Mouse (Mus musculus) gastrocnemius, adult 2 months (tissue): ENCODE data around the gene Rps27l. TPM values are rescaled to one million over a fixed set of nuclear protein-coding genes. Genes with fewer than 3 reads are reported as not detected.

Experiments used
- DNase-seq: peaks from one replicate; pipeline ENCODE4 v3.0.0; 2022
- H3K27ac ChIP-seq: fragments of 200-600 bp; 2 replicates; pipeline ENCODE4 v1.8.1; 2022; ENCODE audit warnings: mild to moderate bottlenecking
- H3K4me3 ChIP-seq: fragments of 200-600 bp; 2 replicates; pipeline ENCODE4 v1.8.1; 2022; ENCODE audit warnings: mild to moderate bottlenecking, moderate library complexity
- CTCF ChIP-seq: fragments of 200-600 bp; IDR thresholded peaks from 2 replicates; pipeline ENCODE4 v1.8.1; 2022; ENCODE audit warnings: antibody characterized with exemption, mild to moderate bottlenecking, moderate library complexity
- intact Hi-C: fragments of 180-260 bp; cut with DNase I; formaldehyde crosslinking; loops from one replicate; pipeline ENCODE4 v1.15.1; 2025
- total RNA-seq, 2 experiments: library from RNA; stranded (reverse); gene quantifications; 2 replicates each; pipeline ENCODE4 v1.2.3; 2021

The Rps27l gene
- total RNA-seq, 2 experiments from 2014 or later = 191 to 213 TPM

DNA sequence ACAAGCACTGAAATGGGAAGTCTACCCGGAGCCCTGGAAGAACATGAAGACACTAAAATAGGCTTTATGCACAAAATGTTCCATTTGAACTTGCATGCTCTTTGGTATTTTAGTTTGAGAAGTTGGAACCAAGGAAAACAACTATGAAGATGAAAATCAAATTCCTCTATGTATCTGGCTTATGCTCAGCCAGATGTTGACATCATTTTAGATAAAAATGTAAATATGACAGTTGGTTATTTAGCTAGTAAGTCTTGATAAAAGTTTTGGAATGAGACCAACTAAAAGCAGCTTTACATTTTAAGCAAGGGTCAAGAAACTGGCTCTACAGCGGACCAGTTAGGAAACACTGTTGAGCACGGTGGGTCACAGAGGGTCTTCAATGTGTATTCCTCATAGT, 31.3 kb upstream of the Rps27l start:
- H3K27ac ChIP-seq = no peak overlapping the region
- DNase-seq = no peak
- intact Hi-C loops = no loop called here
- no peak overlapping the region for H3K4me3 ChIP-seq
- no peak for TF ChIP-seq CTCF

DNA sequence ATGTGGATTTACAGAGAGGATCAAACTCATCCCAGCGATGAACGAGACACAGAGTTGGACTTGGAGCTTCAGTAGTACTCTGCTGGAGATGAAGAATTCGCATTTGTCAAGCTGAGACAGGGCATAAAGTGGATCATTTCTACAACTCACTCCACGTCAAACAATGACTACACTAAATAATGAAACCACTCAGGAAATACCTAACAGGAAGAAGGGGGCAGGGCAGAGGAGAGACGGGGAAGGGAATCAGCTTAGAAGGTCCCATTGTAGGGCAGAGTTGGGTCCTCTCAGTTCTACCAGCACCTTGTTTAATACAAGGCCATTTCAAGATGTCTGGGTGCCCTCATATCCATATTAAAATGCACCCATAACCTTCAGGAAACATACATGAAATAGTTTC, 30.5 kb upstream of the Rps27l start:
- intact Hi-C loops = loop anchor here (5.0 kb wide), 2 partner anchors 43 to 78 kb away; no protein-coding TSS in a partner anchor
- no peak for DNase-seq
- no peak for TF ChIP-seq CTCF
- peak overlapping the region; percentile 15 for H3K4me3 ChIP-seq
- H3K27ac ChIP-seq = peak overlapping the region; percentile 56

DNA sequence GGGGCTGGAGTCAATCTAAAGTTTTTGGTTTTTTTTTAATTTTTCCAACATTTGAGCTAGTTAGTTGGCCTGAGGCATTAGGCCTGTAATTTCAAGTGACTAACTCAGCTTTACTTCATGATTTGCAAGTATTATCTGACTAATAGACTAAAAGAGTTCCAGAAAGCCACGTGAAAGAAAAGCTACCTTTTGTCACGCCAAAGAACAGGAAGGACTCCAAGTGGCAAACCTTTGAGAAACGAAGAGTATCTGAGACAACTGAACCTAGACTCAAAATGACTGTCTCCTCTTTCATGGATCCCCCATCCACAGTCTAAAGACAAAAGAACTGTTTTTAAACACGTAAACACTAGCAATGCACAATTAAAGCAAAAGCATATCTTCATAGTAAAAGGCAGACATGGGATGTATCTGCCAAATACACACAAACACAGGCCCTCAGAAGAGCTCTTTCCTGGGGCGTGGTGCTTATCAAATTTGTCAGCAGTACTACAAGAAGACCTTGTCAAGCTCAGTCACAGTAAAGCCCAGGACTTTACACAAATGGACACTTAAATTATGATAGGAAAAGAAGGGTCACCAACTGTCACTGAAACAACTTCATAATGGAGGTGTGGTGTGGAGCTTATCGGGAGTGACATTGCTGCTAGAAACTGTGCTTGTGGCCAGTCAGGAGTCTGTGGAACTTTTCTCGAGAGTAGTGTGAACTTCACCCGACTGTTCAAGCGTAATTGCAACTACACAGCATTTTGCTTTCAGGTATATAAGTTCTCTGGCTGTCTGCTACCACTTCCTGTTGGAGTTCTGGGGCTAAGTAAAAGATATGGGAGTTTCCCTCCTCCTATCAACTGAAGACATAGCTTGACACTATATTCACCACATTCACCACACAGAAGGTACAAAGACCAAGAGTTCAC, 29.8 kb upstream of the Rps27l start:
- no peak for DNase-seq
- Histone ChIP-seq H3K27ac (peak overlapping the region; percentile 56), H3K4me3 (no peak overlapping the region; the same call in 1 of the 2 replicates)
- TF ChIP-seq CTCF = no peak
- intact Hi-C loops = loop anchor here (5.0 kb wide), 2 partner anchors 44 to 79 kb away; no protein-coding TSS in a partner anchor

DNA sequence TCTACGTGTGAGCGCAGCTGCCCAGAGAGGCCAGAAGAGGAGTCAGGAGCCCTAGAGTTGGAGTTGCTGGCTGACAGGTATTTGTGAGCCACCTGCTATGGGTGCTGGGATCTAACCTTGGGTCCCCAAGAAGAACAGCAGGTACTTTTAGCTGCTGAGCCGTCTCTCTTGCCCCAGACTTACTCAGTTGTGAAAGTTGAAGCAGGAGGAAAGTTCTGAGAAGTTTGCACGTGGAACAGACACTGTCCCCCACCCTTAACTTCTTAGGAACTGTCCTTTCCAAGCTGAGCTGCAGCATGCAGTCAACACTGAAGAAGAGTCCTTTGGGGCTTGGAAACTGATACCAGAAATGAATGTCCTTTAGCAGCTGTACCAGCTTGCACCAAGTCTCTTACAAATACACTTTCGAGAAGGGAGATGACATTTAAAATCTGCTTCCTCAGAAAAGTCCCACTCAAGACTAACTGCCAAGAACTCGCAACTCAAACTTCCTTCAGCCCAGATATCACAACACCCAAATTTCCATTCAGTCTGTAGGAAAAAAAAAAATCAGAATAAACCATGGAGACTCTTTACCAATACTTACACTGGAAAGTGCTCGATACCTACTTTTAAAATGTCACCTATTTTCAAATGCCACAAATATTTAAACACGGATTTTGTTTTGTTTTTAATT, 28.5 kb upstream of the Rps27l start:
- no peak for TF ChIP-seq CTCF
- Histone ChIP-seq H3K27ac (peak overlapping the region; percentile 66), H3K4me3 (peak overlapping the region; percentile 32)
- no peak for DNase-seq
- intact Hi-C loops = loop anchor here (5.0 kb wide), 2 partner anchors 45 to 80 kb away; no protein-coding TSS in a partner anchor

DNA sequence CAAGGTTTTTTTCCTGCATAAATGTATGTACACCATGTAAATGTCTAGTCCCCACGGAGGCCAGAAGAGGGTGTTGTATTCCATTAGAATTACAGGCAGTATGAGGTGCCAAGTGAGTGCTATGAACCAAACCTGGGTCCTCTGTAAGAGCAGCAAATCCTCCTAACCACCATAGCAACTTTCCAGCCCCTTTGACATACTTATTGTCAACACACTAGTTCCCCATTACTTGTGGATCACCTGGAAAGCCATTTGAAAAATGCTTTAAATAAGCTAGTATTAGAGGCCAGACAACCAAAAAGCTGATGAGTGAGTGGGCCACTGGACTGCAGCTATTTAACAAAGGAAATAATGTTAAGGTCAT, 28.0 kb upstream of the Rps27l start:
- intact Hi-C loops = loop anchor here (2.0 to 5.0 kb wide), 3 partner anchors 21 to 81 kb away; no protein-coding TSS in a partner anchor
- no peak for DNase-seq
- Histone ChIP-seq H3K4me3 (peak overlapping the region; percentile 95), H3K27ac (peak overlapping the region; percentile 92)
- no peak for TF ChIP-seq CTCF

DNA sequence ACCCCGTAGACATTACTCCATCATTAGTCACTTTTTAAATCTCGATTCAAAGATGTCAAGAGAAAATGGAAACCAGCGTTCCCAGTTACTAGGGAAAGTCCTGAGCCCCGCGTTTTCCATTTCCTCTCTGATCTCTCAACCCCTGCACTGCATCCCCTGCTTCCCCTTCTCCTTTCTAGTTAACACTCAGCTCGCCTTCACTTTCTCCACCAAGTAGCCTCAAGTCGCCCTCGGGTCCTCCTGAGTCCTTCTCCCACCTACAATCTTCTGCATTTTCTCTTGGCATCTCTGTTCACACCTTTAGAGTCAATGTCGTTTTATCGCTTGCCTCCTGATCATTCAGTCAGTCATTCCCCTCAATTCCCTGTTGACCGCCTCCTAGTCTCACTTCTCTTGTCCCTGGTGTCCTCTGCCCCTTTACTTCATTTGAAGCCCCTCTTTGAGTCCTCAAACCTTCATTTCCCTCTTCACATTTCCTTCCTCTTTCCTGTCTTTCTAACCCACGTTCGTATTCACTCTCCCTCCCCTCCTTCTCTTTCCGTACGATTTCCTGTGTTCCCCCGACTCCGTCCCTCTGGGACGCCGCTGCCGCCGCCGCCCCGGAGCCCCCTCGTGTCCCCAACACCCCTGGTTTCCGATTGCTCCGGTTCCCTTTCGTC, 27.1 kb upstream of the Rps27l start:
- no peak for TF ChIP-seq CTCF
- no peak for DNase-seq
- Histone ChIP-seq H3K27ac (peak overlapping the region; percentile 92), H3K4me3 (peak overlapping the region; percentile 95)
- intact Hi-C loops = loop anchor here (2.0 to 5.0 kb wide), 3 partner anchors 20 to 82 kb away; no protein-coding TSS in a partner anchor

DNA sequence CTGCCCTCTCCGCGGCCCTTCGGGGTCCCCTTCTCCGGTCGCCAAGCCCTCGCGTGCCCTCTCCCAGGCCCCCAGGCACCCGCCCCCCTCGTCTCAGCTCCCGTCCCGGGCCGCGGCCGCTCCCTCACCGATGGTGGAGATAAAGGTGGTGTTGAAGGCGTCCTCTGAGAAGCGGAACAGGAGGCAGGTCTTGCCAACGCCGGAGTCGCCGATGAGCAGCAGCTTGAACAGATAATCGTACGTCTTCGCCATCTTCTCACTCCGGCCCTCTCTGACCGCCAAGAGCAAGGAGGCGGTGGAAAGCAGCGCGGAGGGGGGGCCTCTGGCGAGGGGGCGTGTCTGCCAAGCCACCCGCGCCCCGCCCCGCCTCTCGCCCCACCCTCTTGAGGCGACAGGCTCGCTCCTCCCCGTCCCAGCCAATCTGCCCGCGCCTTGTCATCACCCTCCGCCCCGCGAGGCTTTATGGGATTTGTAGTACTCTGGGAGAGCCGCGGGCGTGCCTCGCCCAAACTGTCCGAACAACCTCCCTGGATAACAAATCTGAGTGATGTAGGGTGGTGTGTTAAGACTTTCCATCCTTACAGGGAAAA, 26.4 kb upstream of the Rps27l start, which contains the start of gene Rab8b:
Rab8b (minus strand) TSS at position 306 of the 590 bp plus-strand sequence.
- Histone ChIP-seq H3K27ac (peak within 1 kb of the TSS; percentile 92), H3K4me3 (peak within 1 kb of the TSS; percentile 95)
- DNase-seq = peak; percentile 99
- TF ChIP-seq CTCF = no peak
- intact Hi-C loops = loop anchor here (2.0 to 5.0 kb wide), 3 partner anchors 19 to 82 kb away; no protein-coding TSS in a partner anchor

DNA sequence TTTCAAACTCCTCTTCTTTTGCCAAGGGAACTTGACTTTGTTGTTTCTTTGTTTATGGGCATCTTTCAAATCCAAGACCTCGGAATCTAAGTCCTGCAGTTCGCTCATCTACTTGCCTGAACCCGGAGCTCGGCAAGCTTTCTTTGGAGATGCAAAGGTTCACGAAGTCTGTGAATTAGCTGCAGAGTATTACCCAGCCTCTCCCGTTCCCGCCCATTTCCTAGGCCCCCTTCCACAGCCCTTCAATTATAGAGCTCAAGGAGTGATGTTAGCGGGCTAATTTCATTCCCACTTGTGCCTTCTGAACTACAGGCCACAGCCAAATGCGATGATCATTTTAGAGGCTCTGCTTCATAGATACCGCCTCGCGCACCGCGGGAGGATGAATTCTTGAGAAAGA, 25.9 kb upstream of the Rps27l start:
- peak overlapping the region; percentile 92 for H3K27ac ChIP-seq
- intact Hi-C loops = loop anchor here (2.0 to 5.0 kb wide), 3 partner anchors 19 to 83 kb away; no protein-coding TSS in a partner anchor
- H3K4me3 ChIP-seq = peak overlapping the region; percentile 95
- DNase-seq = no peak
- TF ChIP-seq CTCF = no peak

DNA sequence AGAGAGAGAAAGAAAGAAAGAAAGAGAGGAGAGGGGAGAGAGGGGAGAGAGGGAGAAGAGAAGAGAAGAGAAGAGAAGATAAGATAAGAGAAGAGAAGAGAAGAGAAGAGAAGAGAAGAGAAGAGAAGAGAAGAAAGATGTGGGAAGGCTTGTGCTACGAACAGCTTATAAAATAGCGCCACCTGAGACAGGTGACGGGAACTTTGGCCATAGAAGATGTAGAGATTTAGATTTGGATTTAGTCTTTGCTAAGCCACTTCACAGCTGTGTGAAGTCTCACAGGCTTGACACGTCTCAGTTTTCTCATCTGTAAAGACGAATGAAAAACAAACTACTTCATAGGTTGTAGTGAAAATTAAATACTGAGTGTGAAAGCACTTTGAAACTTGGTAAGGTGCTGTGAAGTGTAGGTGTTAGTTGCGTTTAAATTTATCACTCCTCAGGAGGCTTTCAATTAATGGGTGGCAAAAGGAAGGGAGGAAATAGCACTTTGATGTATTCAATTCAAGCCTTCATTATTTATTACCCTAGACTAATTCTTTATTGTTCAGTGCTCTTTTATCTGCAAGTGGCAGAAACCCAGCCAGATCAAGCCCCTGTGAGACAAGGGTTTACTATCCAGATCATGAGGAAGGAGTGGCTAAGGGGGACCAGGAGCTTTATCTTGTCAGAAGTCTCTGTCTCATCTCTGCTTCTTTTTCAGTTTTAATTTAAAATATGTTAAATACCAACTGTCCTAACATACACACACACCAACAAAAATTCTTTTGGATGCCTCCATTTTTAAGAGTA, 25.2 kb upstream of the Rps27l start:
- intact Hi-C loops = no loop called here
- no peak for DNase-seq
- TF ChIP-seq CTCF = no peak
- Histone ChIP-seq H3K27ac (no peak overlapping the region), H3K4me3 (no peak overlapping the region; the same call in 1 of the 2 replicates)

DNA sequence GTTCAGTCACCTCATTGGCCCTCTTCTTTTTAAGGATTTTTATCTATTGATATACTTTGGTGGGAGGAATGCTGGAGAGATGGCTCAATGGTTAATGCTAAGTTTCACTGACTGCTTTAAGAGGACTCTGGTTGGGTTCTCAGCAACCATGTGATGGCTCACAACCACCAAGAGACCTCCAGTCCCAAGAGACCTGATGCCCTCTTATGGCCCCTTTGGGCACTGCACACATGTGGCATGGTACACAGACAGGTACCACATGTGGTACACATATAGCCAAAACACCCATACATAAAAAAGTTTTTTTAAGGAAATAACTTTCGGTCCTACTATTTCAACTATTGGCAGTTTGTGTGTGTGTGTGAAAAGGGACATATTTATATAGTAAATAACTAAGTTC, 23.8 kb upstream of the Rps27l start:
- Histone ChIP-seq H3K27ac (no peak overlapping the region), H3K4me3 (no peak overlapping the region)
- DNase-seq = no peak
- peak; percentile 24; the same call in 1 of the 2 replicates for TF ChIP-seq CTCF
- intact Hi-C loops = no loop called here

DNA sequence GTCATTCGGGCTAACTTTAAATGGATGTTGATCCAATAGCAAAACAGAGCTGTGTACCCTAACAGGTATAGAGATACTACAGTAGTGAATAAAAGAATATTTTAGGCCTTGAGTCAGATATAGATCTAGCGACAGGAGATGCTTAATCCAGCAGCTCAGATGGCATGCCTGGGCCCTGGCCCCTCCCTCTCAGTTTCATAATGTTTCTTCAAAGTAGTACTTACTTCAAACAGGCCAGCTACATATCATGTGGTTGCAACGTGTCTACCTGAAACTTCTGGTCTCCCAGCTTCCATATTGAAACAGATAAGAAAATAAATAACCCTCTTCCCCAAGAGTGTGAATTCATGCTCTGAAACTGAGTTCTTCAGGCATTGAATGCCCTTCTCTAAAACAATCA, 20.0 kb upstream of the Rps27l start:
- Histone ChIP-seq H3K4me3 (no peak overlapping the region), H3K27ac (no peak overlapping the region)
- intact Hi-C loops = no loop called here
- DNase-seq = no peak
- no peak for TF ChIP-seq CTCF
